Mouse (Mus musculus) kidney, postnatal 0 days (tissue): ENCODE results near the gene Naa10. TPM values are rescaled to one million over a fixed set of nuclear protein-coding genes. Genes with fewer than 3 reads are reported as not detected.
A peak's percentile ranks its signal among the peaks of the same experiment; 100 is the strongest.

ENCODE experiments used
- ATAC-seq: fragments of 200-750 bp; cut with Nextera tagmentation; replicated peaks from 2 replicates; pipeline ENCODE4 v1.8.0; 2017; ENCODE audit warnings: low read depth, moderate number of reproducible peaks, moderate TSS enrichment, moderate library complexity; ENCODE audit not compliant: low FRiP score
- DNase-seq: peaks from one replicate; pipeline ENCODE4 v3.0.0-alpha.2; 2016; ENCODE audit warnings: low spot score
- H3K27ac ChIP-seq: fragments of 300-500 bp; sonication (generic); 2 replicates; pipeline ENCODE4 v1.5.1; 2014; ENCODE audit warnings: mild to moderate bottlenecking
- H3K27me3 ChIP-seq: fragments of 300-500 bp; sonication (generic); 2 replicates; pipeline ENCODE4 v1.6.1; 2014; ENCODE audit warnings: low read length, mixed read lengths; ENCODE audit not compliant: insufficient read depth
- H3K36me3 ChIP-seq: fragments of 300-500 bp; sonication (generic); 2 replicates; pipeline ENCODE4 v1.6.1; 2014; ENCODE audit warnings: low read length, mixed read lengths; ENCODE audit not compliant: insufficient read depth
- H3K4me1 ChIP-seq: fragments of 300-500 bp; sonication (generic); replicated peaks from 2 replicates; pipeline ENCODE4 v1.6.1; 2014; ENCODE audit warnings: antibody characterized with exemption, low read length, mixed read lengths; ENCODE audit not compliant: insufficient read depth
- H3K4me2 ChIP-seq: fragments of 300-500 bp; sonication (generic); 2 replicates; pipeline ENCODE4 v1.6.1; 2014; ENCODE audit warnings: mild to moderate bottlenecking, low read length, moderate library complexity, mixed read lengths
- H3K4me3 ChIP-seq: fragments of 300-500 bp; sonication (generic); replicated peaks from 2 replicates; pipeline ENCODE4 v1.5.1; 2014; ENCODE audit warnings: low read depth, low read length
- H3K9ac ChIP-seq: fragments of 300-500 bp; sonication (generic); 2 replicates; pipeline ENCODE4 v1.6.1; 2014; ENCODE audit warnings: low read depth, low read length
- H3K9me3 ChIP-seq: fragments of 300-500 bp; sonication (generic); replicated peaks from 2 replicates; pipeline ENCODE4 v1.6.1; 2016; ENCODE audit warnings: low read length, inconsistent platforms, mixed read lengths
- CTCF ChIP-seq: IDR thresholded peaks from 2 replicates; pipeline ENCODE4 v1.5.1; 2016; ENCODE audit warnings: antibody characterized with exemption, low read depth, mild to moderate bottlenecking, moderate library complexity
- WGBS: fragments of 180-500 bp; shearing (Covaris S2); extraction: QIAGEN DNeasy Blood & Tissue Kit; methylation state at CpG from one replicate; pipeline ENCODE4 v1.1.7; 2014; 5-methylcytosine and 5-hydroxymethylcytosine counted together
- polyA plus RNA-seq: library from polyadenylated mRNA; unstranded; fragments of >200 nt; fragmentation: Nextera tagmentation; extraction: Ambion mirVana; gene quantifications from 2 replicates; pipeline ENCODE4 v1.2.1, GENCODE M21; 2015

Naa10 gene
- polyA plus RNA-seq, 1 experiment from 2014 or later, result 119 TPM

DNA sequence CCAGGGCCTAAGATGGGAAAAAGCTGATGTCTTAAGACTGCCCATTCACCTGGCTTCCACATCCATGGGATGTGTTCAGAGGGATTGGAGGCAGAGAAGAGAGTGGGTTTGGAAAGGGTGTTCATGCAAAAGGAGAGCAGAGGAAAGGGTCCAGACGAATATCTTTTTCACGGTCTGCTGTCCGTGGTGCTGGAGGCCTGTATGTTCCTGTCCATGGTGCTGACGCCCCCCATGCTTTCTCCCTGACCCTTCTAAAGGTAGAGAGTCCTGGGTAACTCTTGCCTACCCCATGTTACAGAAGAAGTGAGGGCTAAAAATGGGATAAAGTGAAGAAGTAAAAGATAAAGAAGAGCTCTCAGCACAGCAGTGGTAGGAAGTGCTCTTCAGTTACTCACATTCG lies 52.4 kb downstream of the Naa10 start:
- Histone ChIP-seq H3K4me3 (no peak overlapping the region), H3K27ac (no peak overlapping the region), H3K36me3 (no peaks in the 10 kb centered on the region), H3K27me3 (no peaks in the 10 kb centered on the region), H3K4me2 (no peak overlapping the region), H3K4me1 (no peaks in the 10 kb centered on the region), H3K9ac (no peak overlapping the region), H3K9me3 (no peaks in the 10 kb centered on the region)
- no peak for TF ChIP-seq CTCF
- ATAC-seq (no peak), DNase-seq (peak; percentile 45)
- 14% methylated on average over 5 of the region's 5 CpGs for WGBS

- DNase-seq (no peak), ATAC-seq (no peak)
- Histone ChIP-seq H3K9ac (no peak overlapping the region), H3K27ac (no peak overlapping the region), H3K4me1 (no peaks in the 10 kb centered on the region), H3K4me3 (no peak overlapping the region), H3K9me3 (no peaks in the 10 kb centered on the region), H3K36me3 (no peaks in the 10 kb centered on the region), H3K4me2 (no peak overlapping the region), H3K27me3 (no peaks in the 10 kb centered on the region)
- WGBS, result 75% methylated on average over 1 of the region's 1 CpGs
- no peak for TF ChIP-seq CTCF
These were observed 53.9 kb downstream of the Naa10 start for GRCm38 (mm10) chrX:73867852-73868251.

DNA sequence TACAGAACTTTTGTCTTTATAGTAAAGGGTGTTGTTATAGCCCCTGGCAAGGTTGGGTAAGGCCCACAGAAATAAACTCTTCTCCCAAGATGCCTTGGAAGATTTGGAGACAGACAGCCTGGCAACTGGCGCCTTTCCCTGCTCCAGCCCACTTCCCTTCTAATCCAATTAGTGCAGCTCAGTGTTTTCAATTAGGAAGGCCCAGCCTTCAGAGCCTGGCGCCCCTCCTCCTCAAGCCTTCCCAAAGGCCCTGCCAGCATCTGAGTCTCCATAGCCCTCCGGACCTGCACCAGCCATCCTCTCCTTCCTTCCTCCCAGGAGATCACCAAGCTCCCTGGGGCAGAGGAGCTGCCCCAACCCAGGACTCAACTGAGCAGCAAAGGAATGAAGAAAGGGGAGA lies 54.5 kb downstream of the Naa10 start:
- TF ChIP-seq CTCF, result no peak
- no peak overlapping the region for H3K27ac ChIP-seq
- no peak overlapping the region for H3K4me3 ChIP-seq

More for the DNA sequence above, 54.5 kb downstream of the Naa10 start:
- Histone ChIP-seq H3K9me3 (no peaks in the 10 kb centered on the region), H3K4me1 (no peaks in the 10 kb centered on the region), H3K27me3 (no peaks in the 10 kb centered on the region), H3K4me2 (no peak overlapping the region), H3K36me3 (no peaks in the 10 kb centered on the region), H3K9ac (no peak overlapping the region)
- WGBS, result 31% methylated on average over 3 of the region's 3 CpGs
- DNase-seq, result no peak
- ATAC-seq, result no peak

Other genes with a start within 250 kb of the Naa10 start
- gene Slc6a8, start 248.8 kb downstream of the Naa10 start, polyA plus RNA-seq, result 12.0 and 12.2 TPM in 2 replicates
- 285 and 288 TPM in 2 replicates for gene Bcap31, start 205.8 kb downstream of the Naa10 start, polyA plus RNA-seq
- gene Abcd1, start 205.3 kb downstream of the Naa10 start, polyA plus RNA-seq, result 12.3 and 14.1 TPM in 2 replicates
- 0.14 and 0.15 TPM in 2 replicates for gene Plxnb3, start 164.9 kb downstream of the Naa10 start, polyA plus RNA-seq
- gene Srpk3, start 147.5 kb downstream of the Naa10 start, polyA plus RNA-seq, result 2.4 TPM in 2 replicates
- gene Idh3g, start 135.0 kb downstream of the Naa10 start, polyA plus RNA-seq, result 256 and 265 TPM in 2 replicates
- gene Ssr4, start 134.9 kb downstream of the Naa10 start, polyA plus RNA-seq, result 260 and 283 TPM in 2 replicates
- 0.37 and 0.48 TPM in 2 replicates for gene Pdzd4, start 97.0 kb downstream of the Naa10 start, polyA plus RNA-seq
- gene Avpr2, start 29.8 kb downstream of the Naa10 start, polyA plus RNA-seq, result 23.3 and 23.8 TPM in 2 replicates
- 6.6 and 7.2 TPM in 2 replicates for gene L1cam, start 25.8 kb downstream of the Naa10 start, polyA plus RNA-seq
- 2.8 and 3.1 TPM in 2 replicates for gene Arhgap4, start 74 bp downstream of the Naa10 start, polyA plus RNA-seq
- 83.0 and 85.6 TPM in 2 replicates for gene Renbp, start 8.9 kb upstream of the Naa10 start, polyA plus RNA-seq
- 32.1 and 36.1 TPM in 2 replicates for gene Hcfc1, start 44.4 kb upstream of the Naa10 start, polyA plus RNA-seq
- gene Irak1, start 102.0 kb upstream of the Naa10 start, polyA plus RNA-seq, result 46.4 and 49.2 TPM in 2 replicates
- not detected in 2 replicates for gene Opn1mw, start 205.5 kb upstream of the Naa10 start, polyA plus RNA-seq
- gene Mecp2, start 213.4 kb upstream of the Naa10 start, polyA plus RNA-seq, result 9.3 and 9.4 TPM in 2 replicates
- not detected in 2 replicates for gene Tex28, start 245.9 kb upstream of the Naa10 start, polyA plus RNA-seq